Mouse (Mus musculus) kidney, adult 2 months (tissue): ENCODE results near the gene Arsg. TPM values are rescaled to one million over a fixed set of nuclear protein-coding genes. Genes with fewer than 3 reads are reported as not detected.

Source experiments
- DNase-seq: peaks from one replicate; pipeline ENCODE4 v3.0.0; 2021
- H3K27ac ChIP-seq: fragments of 200-500 bp; 2 replicates; pipeline ENCODE4 v1.5.1; 2012; ENCODE audit warnings: low read depth, low read length, control low read depth, inconsistent platforms; ENCODE audit not compliant: insufficient read depth
- H3K27me3 ChIP-seq: fragments of 200-500 bp; replicated peaks from 2 replicates; pipeline ENCODE4 v1.6.1; 2012; ENCODE audit warnings: mild to moderate bottlenecking, moderate library complexity, low read length, inconsistent platforms; ENCODE audit not compliant: control insufficient read depth, insufficient read depth
- H3K36me3 ChIP-seq: fragments of 200-500 bp; 2 replicates; pipeline ENCODE4 v1.6.1; 2012; ENCODE audit warnings: mild to moderate bottlenecking, moderate library complexity, low read length, inconsistent platforms; ENCODE audit not compliant: control insufficient read depth, insufficient read depth
- H3K4me1 ChIP-seq: fragments of 200-500 bp; 2 replicates; pipeline ENCODE4 v1.6.1; 2011; ENCODE audit warnings: low read length; ENCODE audit not compliant: control insufficient read depth, insufficient read depth
- H3K4me3 ChIP-seq: fragments of 200-500 bp; 2 replicates; pipeline ENCODE4 v1.5.1; 2011; ENCODE audit warnings: mild to moderate bottlenecking, low read depth, low read length, control low read depth; ENCODE audit not compliant: insufficient read depth
- CTCF ChIP-seq: fragments of 200-500 bp; conservative IDR thresholded peaks from 2 replicates; pipeline ENCODE4 v1.5.1; 2011; ENCODE audit warnings: low read depth, mild to moderate bottlenecking, control low read depth, low read length, moderate library complexity, mixed read lengths; ENCODE audit not compliant: insufficient read depth, insufficient read length
- POLR2A ChIP-seq: fragments of 200-500 bp; IDR thresholded peaks from one replicate; pipeline ENCODE4 v1.6.1; 2011; ENCODE audit warnings: low read depth, low read length, control low read depth
- WGBS: fragments of 180-500 bp; shearing (Covaris S2); methylation state at CpG from one replicate; pipeline ENCODE4 v1.1.7; 2018; 5-methylcytosine and 5-hydroxymethylcytosine counted together
- polyA plus RNA-seq: library from polyadenylated mRNA; depleted of rRNA; stranded (reverse); fragments of >200 nt; gene quantifications from 2 replicates; pipeline ENCODE4 v1.2.3, GENCODE M21; 2012

Arsg gene
- polyA plus RNA-seq, 1 experiment, result 20.9 TPM

GRCm38 (mm10) chr11:109557419-109557818, 84.2 kb downstream of the Arsg start:
- Histone ChIP-seq H3K36me3 (no peaks in the 10 kb centered on the region), H3K4me3 (no peak overlapping the region), H3K27me3 (no peaks in the 10 kb centered on the region), H3K27ac (no peak overlapping the region), H3K4me1 (peaks cover 3% of the 10 kb centered on the region; the same call in 1 of the 2 replicates)
- WGBS, result 89% methylated on average over 11 of the region's 11 CpGs
- no peak for DNase-seq
- TF ChIP-seq POLR2A, result no peak
- no peak for TF ChIP-seq CTCF

- 78% methylated on average over 12 of the region's 12 CpGs for whole genome bisulfite sequencing
- TF ChIP-seq CTCF, result no peak
- TF ChIP-seq POLR2A, result no peak
- Histone ChIP-seq H3K27me3 (no peaks in the 10 kb centered on the region), H3K4me3 (no peak overlapping the region), H3K4me1 (peaks cover 3% of the 10 kb centered on the region; the same call in 1 of the 2 replicates), H3K27ac (no peak overlapping the region), H3K36me3 (no peaks in the 10 kb centered on the region)
- DNase-seq, result peak; percentile 54
Observed at GRCm38 (mm10) chr11:109559241-109559640, 86.1 kb downstream of the Arsg start.

- no peaks in the 10 kb centered on the region for H3K36me3 ChIP-seq
- H3K27ac ChIP-seq, result no peak overlapping the region
- 22% methylated on average over 9 of the region's 9 CpGs for WGBS
- no peaks in the 10 kb centered on the region for H3K27me3 ChIP-seq
- peak; percentile 63 for DNase-seq
- no peak for TF ChIP-seq POLR2A
- peak; percentile 55 for TF ChIP-seq CTCF
- peaks cover 3% of the 10 kb centered on the region; the same call in 1 of the 2 replicates for H3K4me1 ChIP-seq
- H3K4me3 ChIP-seq, result no peak overlapping the region
Observed at GRCm38 (mm10) chr11:109560793-109561257, 87.7 kb downstream of the Arsg start.

GRCm38 (mm10) chr11:109561445-109561844, 88.3 kb downstream of the Arsg start:
- Histone ChIP-seq H3K4me3 (no peak overlapping the region), H3K4me1 (peaks cover 1% of the 10 kb centered on the region; the same call in 1 of the 2 replicates), H3K27ac (no peak overlapping the region), H3K27me3 (no peaks in the 10 kb centered on the region), H3K36me3 (no peaks in the 10 kb centered on the region)
- 74% methylated on average over 3 of the region's 3 CpGs for WGBS
- no peak for DNase-seq
- no peak for TF ChIP-seq CTCF
- TF ChIP-seq POLR2A, result no peak

- TF ChIP-seq POLR2A (no peak), CTCF (no peak)
- Histone ChIP-seq H3K4me1 (no peaks in the 10 kb centered on the region), H3K4me3 (no peak overlapping the region), H3K27ac (no peak overlapping the region), H3K36me3 (no peaks in the 10 kb centered on the region), H3K27me3 (no peaks in the 10 kb centered on the region)
- 73% methylated on average over 4 of the region's 4 CpGs for WGBS
- DNase-seq, result no peak
Observed at GRCm38 (mm10) chr11:109563708-109564107, 90.5 kb downstream of the Arsg start.

- no peaks in the 10 kb centered on the region for H3K36me3 ChIP-seq
- H3K27ac ChIP-seq, result no peak overlapping the region
- TF ChIP-seq CTCF (no peak), POLR2A (no peak)
- no peak overlapping the region for H3K4me3 ChIP-seq
- WGBS, result 77% methylated on average over 15 of the region's 15 CpGs
- H3K27me3 ChIP-seq, result no peaks in the 10 kb centered on the region
- no peaks in the 10 kb centered on the region for H3K4me1 ChIP-seq
- DNase-seq, result no peak
Observed at GRCm38 (mm10) chr11:109564466-109565214, 91.5 kb downstream of the Arsg start.

GRCm38 (mm10) chr11:109569007-109569618, 95.9 kb downstream of the Arsg start:
- Histone ChIP-seq H3K27me3 (no peaks in the 10 kb centered on the region), H3K36me3 (no peaks in the 10 kb centered on the region), H3K4me1 (no peaks in the 10 kb centered on the region), H3K4me3 (no peak overlapping the region), H3K27ac (no peak overlapping the region)
- WGBS, result 71% methylated on average over 12 of the region's 12 CpGs
- TF ChIP-seq POLR2A (no peak), CTCF (no peak)
- DNase-seq, result no peak
